Mouse (Mus musculus): ENCODE measurements around the gene Kcna1.

Gene Kcna1

GRCm38 (mm10) chr6:126597741-126598140 lies 48.4 kb downstream of the Kcna1 start:
- DNase-seq (ENCODE audit: low spot score): no peak

- no peak for DNase-seq (ENCODE audit: low spot score)
Observed at GRCm38 (mm10) chr6:126595805-126596629, 50.2 kb downstream of the Kcna1 start.

DNA sequence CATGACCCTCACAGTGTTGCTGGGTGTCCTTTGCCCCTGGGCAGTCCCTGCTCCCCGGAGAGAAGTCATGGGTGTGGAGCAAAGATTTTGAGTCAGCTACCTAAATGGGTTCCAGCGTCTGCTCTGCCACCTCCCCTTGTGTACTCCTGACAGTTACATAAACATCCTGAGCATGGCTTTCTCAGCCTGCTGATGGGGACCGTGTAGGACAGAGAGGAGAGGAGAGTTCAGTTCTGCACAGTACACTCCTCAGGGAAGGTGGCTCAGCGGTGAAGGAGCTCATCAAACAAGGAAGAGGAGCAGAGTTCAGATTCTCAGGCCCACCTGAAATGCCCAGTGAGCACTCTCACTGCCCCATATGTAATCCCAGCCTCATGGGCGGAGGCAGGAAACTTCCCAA lies 51.1 kb downstream of the Kcna1 start:
- no peak for DNase-seq (ENCODE audit: low spot score)

GRCm38 (mm10) chr6:126594365-126594764 lies 51.8 kb downstream of the Kcna1 start:
- no peak for DNase-seq (ENCODE audit: low spot score)

DNA sequence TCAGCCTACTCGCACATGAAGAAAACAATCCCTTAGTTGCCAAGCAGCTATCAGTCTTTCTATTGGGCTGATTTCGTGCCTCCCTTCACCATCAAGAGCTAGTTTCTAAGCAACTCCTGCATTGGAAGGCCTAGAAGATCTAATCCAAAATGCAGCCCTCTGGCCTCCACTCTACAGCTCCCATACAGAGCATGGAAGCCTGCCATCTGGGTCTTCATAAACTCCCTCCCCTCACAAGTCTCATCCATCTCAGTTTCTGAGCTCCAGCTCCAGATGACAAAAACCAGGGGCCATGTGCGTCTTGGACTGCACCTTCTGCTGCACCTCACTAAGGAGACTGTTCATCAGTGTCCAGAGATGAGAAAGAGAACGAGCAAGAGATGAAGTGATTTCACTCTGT lies 52.8 kb downstream of the Kcna1 start:
- no peak for DNase-seq (ENCODE audit: low spot score)

Data from MN1 (cell line).